Mouse (Mus musculus): Measurements from ENCODE around the gene Mixl1. TPM values are rescaled to one million over a fixed set of nuclear protein-coding genes. Genes with fewer than 3 reads are reported as not detected.
A peak's percentile ranks its signal among the peaks of the same experiment; 100 is the strongest.

Mixl1 gene
- polyA plus RNA-seq (2014; fragmentation: Nextera tagmentation; extraction: Ambion mirVana): 0.13 TPM in 1 of 2 replicates, not detected in the other

GRCm38 (mm10) chr1:180696626-180697352, at the start of gene Mixl1:
Mixl1 (minus strand) TSS chr1:180697034.
- Histone ChIP-seq H3K4me2 (replicated peaks; ENCODE audit: low read depth, low read length) (peak within 1 kb of the TSS; percentile 52), H3K9ac (ENCODE audit: low read depth, low read length) (0 out of 2 replicates have a peak within 1 kb of the TSS, but pooled peaks have one; percentile 27), H3K27me3 (ENCODE audit: control insufficient read depth, insufficient read depth, low read length) (peaks cover 26% of the 10 kb centered on the region), H3K9me3 (ENCODE audit: control insufficient read depth, low read length) (no peaks in the 10 kb centered on the region), H3K36me3 (ENCODE audit: control insufficient read depth, insufficient read depth, low read length) (no peaks in the 10 kb centered on the region), H3K27ac (ENCODE audit: low read depth, low read length) (no peak within 1 kb of the TSS), H3K4me3 (ENCODE audit: low read depth, low read length) (peak within 1 kb of the TSS; percentile 39), H3K4me1 (replicated peaks; ENCODE audit: control insufficient read depth, insufficient read depth, low read length) (peaks cover 4% of the 10 kb centered on the region)
- 2% methylated on average over 67 of the region's 79 CpGs for WGBS
- ATAC-seq (ENCODE audit: low FRiP score) (no peak), DNase-seq (ENCODE audit: low spot score) (peak; percentile 55)

- Histone ChIP-seq H3K36me3 (ENCODE audit: control insufficient read depth, insufficient read depth, low read length) (no peaks in the 10 kb centered on the region), H3K9ac (ENCODE audit: low read depth, low read length) (no peak overlapping the region), H3K9me3 (ENCODE audit: control insufficient read depth, low read length) (no peaks in the 10 kb centered on the region), H3K4me1 (replicated peaks; ENCODE audit: control insufficient read depth, insufficient read depth, low read length) (no peaks in the 10 kb centered on the region; the same call in 1 of the 2 replicates), H3K27me3 (ENCODE audit: control insufficient read depth, insufficient read depth, low read length) (no peaks in the 10 kb centered on the region), H3K27ac (ENCODE audit: low read depth, low read length) (no peak overlapping the region), H3K4me3 (ENCODE audit: low read depth, low read length) (no peak overlapping the region), H3K4me2 (replicated peaks; ENCODE audit: low read depth, low read length) (no peak overlapping the region)
- no peak for ATAC-seq (ENCODE audit: low FRiP score)
- 91% methylated on average over 3 of the region's 3 CpGs for WGBS
- no peak for DNase-seq (ENCODE audit: low spot score)
These were observed 32.4 kb upstream of the Mixl1 start for GRCm38 (mm10) chr1:180729231-180729630.

- Histone ChIP-seq H3K9me3 (ENCODE audit: control insufficient read depth, low read length) (no peaks in the 10 kb centered on the region), H3K4me1 (replicated peaks; ENCODE audit: control insufficient read depth, insufficient read depth, low read length) (no peaks in the 10 kb centered on the region; the same call in 1 of the 2 replicates), H3K36me3 (ENCODE audit: control insufficient read depth, insufficient read depth, low read length) (no peaks in the 10 kb centered on the region), H3K4me2 (replicated peaks; ENCODE audit: low read depth, low read length) (peak overlapping the region; percentile 78), H3K27me3 (ENCODE audit: control insufficient read depth, insufficient read depth, low read length) (no peaks in the 10 kb centered on the region), H3K9ac (ENCODE audit: low read depth, low read length) (peak overlapping the region; percentile 97), H3K27ac (ENCODE audit: low read depth, low read length) (peak overlapping the region; percentile 91), H3K4me3 (ENCODE audit: low read depth, low read length) (peak overlapping the region; percentile 99)
- ATAC-seq (ENCODE audit: low FRiP score) (peak; percentile 89), DNase-seq (ENCODE audit: low spot score) (no peak)
- WGBS: under 1% methylated on average over 36 of the region's 42 CpGs
These were observed 29.3 kb upstream of the Mixl1 start for GRCm38 (mm10) chr1:180726183-180726582.

- Histone ChIP-seq H3K9ac (ENCODE audit: low read depth, low read length) (peak within 1 kb of the TSS; percentile 97), H3K4me2 (replicated peaks; ENCODE audit: low read depth, low read length) (peak within 1 kb of the TSS; percentile 78), H3K27ac (ENCODE audit: low read depth, low read length) (peak within 1 kb of the TSS; percentile 91), H3K9me3 (ENCODE audit: control insufficient read depth, low read length) (no peaks in the 10 kb centered on the region), H3K36me3 (ENCODE audit: control insufficient read depth, insufficient read depth, low read length) (no peaks in the 10 kb centered on the region), H3K27me3 (ENCODE audit: control insufficient read depth, insufficient read depth, low read length) (no peaks in the 10 kb centered on the region), H3K4me3 (ENCODE audit: low read depth, low read length) (peak within 1 kb of the TSS; percentile 99), H3K4me1 (replicated peaks; ENCODE audit: control insufficient read depth, insufficient read depth, low read length) (no peaks in the 10 kb centered on the region; the same call in 1 of the 2 replicates)
- ATAC-seq (ENCODE audit: low FRiP score): peak; percentile 95
- WGBS: under 1% methylated on average over 51 of the region's 52 CpGs
- peak; percentile 95 for DNase-seq (ENCODE audit: low spot score)
These were observed 28.9 kb upstream of the Mixl1 start, which contains the start of gene Acbd3 for GRCm38 (mm10) chr1:180725704-180726179. Acbd3 (plus strand) TSS chr1:180726043.

GRCm38 (mm10) chr1:180723701-180724238, 26.9 kb upstream of the Mixl1 start:
- Histone ChIP-seq H3K4me3 (ENCODE audit: low read depth, low read length) (no peak overlapping the region), H3K27me3 (ENCODE audit: control insufficient read depth, insufficient read depth, low read length) (no peaks in the 10 kb centered on the region), H3K4me2 (replicated peaks; ENCODE audit: low read depth, low read length) (no peak overlapping the region), H3K36me3 (ENCODE audit: control insufficient read depth, insufficient read depth, low read length) (no peaks in the 10 kb centered on the region), H3K27ac (ENCODE audit: low read depth, low read length) (no peak overlapping the region), H3K4me1 (replicated peaks; ENCODE audit: control insufficient read depth, insufficient read depth, low read length) (no peaks in the 10 kb centered on the region; the same call in 1 of the 2 replicates), H3K9me3 (ENCODE audit: control insufficient read depth, low read length) (no peaks in the 10 kb centered on the region), H3K9ac (ENCODE audit: low read depth, low read length) (no peak overlapping the region)
- ATAC-seq (ENCODE audit: low FRiP score): no peak
- WGBS: 48% methylated on average over 1 of the region's 1 CpGs
- no peak for DNase-seq (ENCODE audit: low spot score)

- DNase-seq (ENCODE audit: low spot score) (no peak), ATAC-seq (ENCODE audit: low FRiP score) (no peak)
- Histone ChIP-seq H3K4me1 (replicated peaks; ENCODE audit: control insufficient read depth, insufficient read depth, low read length) (no peaks in the 10 kb centered on the region; the same call in 1 of the 2 replicates), H3K27me3 (ENCODE audit: control insufficient read depth, insufficient read depth, low read length) (no peaks in the 10 kb centered on the region), H3K4me2 (replicated peaks; ENCODE audit: low read depth, low read length) (no peak overlapping the region), H3K4me3 (ENCODE audit: low read depth, low read length) (no peak overlapping the region), H3K9ac (ENCODE audit: low read depth, low read length) (no peak overlapping the region), H3K9me3 (ENCODE audit: control insufficient read depth, low read length) (no peaks in the 10 kb centered on the region), H3K27ac (ENCODE audit: low read depth, low read length) (no peak overlapping the region), H3K36me3 (ENCODE audit: control insufficient read depth, insufficient read depth, low read length) (no peaks in the 10 kb centered on the region)
- 76% methylated on average over 1 of the region's 1 CpGs for WGBS
These were observed 25.8 kb upstream of the Mixl1 start for GRCm38 (mm10) chr1:180722608-180723007.

GRCm38 (mm10) chr1:180719951-180720689, 23.3 kb upstream of the Mixl1 start:
- 46% methylated on average over 5 of the region's 5 CpGs for WGBS
- no peaks in the 10 kb centered on the region for H3K9me3 ChIP-seq (ENCODE audit: control insufficient read depth, low read length)
- no peak overlapping the region for H3K9ac ChIP-seq (ENCODE audit: low read depth, low read length)
- DNase-seq (ENCODE audit: low spot score) (peak; percentile 91), ATAC-seq (ENCODE audit: low FRiP score) (peak; percentile 40; the same call in 1 of the 2 replicates)
- no peaks in the 10 kb centered on the region for H3K36me3 ChIP-seq (ENCODE audit: control insufficient read depth, insufficient read depth, low read length)
- no peak overlapping the region for H3K27ac ChIP-seq (ENCODE audit: low read depth, low read length)
- H3K27me3 ChIP-seq (ENCODE audit: control insufficient read depth, insufficient read depth, low read length): no peaks in the 10 kb centered on the region
- H3K4me3 ChIP-seq (ENCODE audit: low read depth, low read length): no peak overlapping the region
- H3K4me1 ChIP-seq (replicated peaks; ENCODE audit: control insufficient read depth, insufficient read depth, low read length): no peaks in the 10 kb centered on the region
- no peak overlapping the region for H3K4me2 ChIP-seq (replicated peaks; ENCODE audit: low read depth, low read length)

- Histone ChIP-seq H3K9me3 (ENCODE audit: control insufficient read depth, low read length) (no peaks in the 10 kb centered on the region), H3K36me3 (ENCODE audit: control insufficient read depth, insufficient read depth, low read length) (no peaks in the 10 kb centered on the region), H3K27me3 (ENCODE audit: control insufficient read depth, insufficient read depth, low read length) (no peaks in the 10 kb centered on the region), H3K27ac (ENCODE audit: low read depth, low read length) (no peak overlapping the region), H3K4me3 (ENCODE audit: low read depth, low read length) (no peak overlapping the region), H3K4me1 (replicated peaks; ENCODE audit: control insufficient read depth, insufficient read depth, low read length) (no peaks in the 10 kb centered on the region), H3K9ac (ENCODE audit: low read depth, low read length) (no peak overlapping the region), H3K4me2 (replicated peaks; ENCODE audit: low read depth, low read length) (no peak overlapping the region)
- DNase-seq (ENCODE audit: low spot score) (no peak), ATAC-seq (ENCODE audit: low FRiP score) (no peak)
- WGBS: 91% methylated on average over 6 of the region's 6 CpGs
These were observed 22.6 kb upstream of the Mixl1 start for GRCm38 (mm10) chr1:180719483-180719882.
